Mouse (Mus musculus) forebrain, embryonic 10.5 days (tissue): ENCODE data around the gene Selenok. TPM values are rescaled to one million over a fixed set of nuclear protein-coding genes. Genes with fewer than 3 reads are reported as not detected.

Experiments used
- DNase-seq: peaks from one replicate; pipeline ENCODE4 v3.0.0-alpha.2; 2017; ENCODE audit warnings: low spot score; ENCODE audit errors: extremely low spot score
- H3K27ac ChIP-seq: fragments of 300-500 bp; sonication (generic); 2 replicates; pipeline ENCODE4 v1.5.1; 2016; ENCODE audit warnings: mild to moderate bottlenecking
- H3K27me3 ChIP-seq: fragments of 300-500 bp; sonication (generic); 2 replicates; pipeline ENCODE4 v1.6.1; 2016; ENCODE audit warnings: mild to moderate bottlenecking; ENCODE audit not compliant: poor library complexity, severe bottlenecking
- H3K36me3 ChIP-seq: fragments of 300-500 bp; sonication (generic); replicated peaks from 2 replicates; pipeline ENCODE4 v1.6.1; 2016; ENCODE audit warnings: mild to moderate bottlenecking, moderate library complexity
- H3K4me1 ChIP-seq: fragments of 300-500 bp; sonication (generic); 2 replicates; pipeline ENCODE4 v1.6.1; 2016
- H3K4me3 ChIP-seq: fragments of 300-500 bp; sonication (generic); 2 replicates; pipeline ENCODE4 v1.5.1; 2016; ENCODE audit warnings: mild to moderate bottlenecking, moderate library complexity
- H3K9me3 ChIP-seq: fragments of 300-500 bp; sonication (generic); 2 replicates; pipeline ENCODE4 v1.6.1; 2016; ENCODE audit warnings: mild to moderate bottlenecking, moderate library complexity
- WGBS: fragments of 180-500 bp; shearing (Covaris S2); methylation state at CpG from one replicate; pipeline ENCODE4 v1.1.7; 2016; 5-methylcytosine and 5-hydroxymethylcytosine counted together
- polyA plus RNA-seq: library from polyadenylated mRNA; unstranded; fragments of >200 nt; fragmentation: Nextera tagmentation; extraction: Ambion mirVana; gene quantifications from 2 replicates; pipeline ENCODE4 v1.2.1, GENCODE M21; 2016

The Selenok gene
- polyA plus RNA-seq, 1 experiment from 2014 or later = 248 TPM

- peaks cover 9% of the 10 kb centered on the region for H3K4me1 ChIP-seq
- H3K36me3 ChIP-seq = no peaks in the 10 kb centered on the region
- peak within 1 kb of the TSS; percentile 57 for H3K4me3 ChIP-seq
- no peaks in the 10 kb centered on the region for H3K9me3 ChIP-seq
- peaks cover 51% of the 10 kb centered on the region for H3K27me3 ChIP-seq
- DNase-seq = peak; percentile 36
- H3K27ac ChIP-seq = peak within 1 kb of the TSS; percentile 9; the same call in 1 of the 2 replicates
- WGBS = 9% methylated on average over 54 of the region's 54 CpGs
Observed at GRCm38 (mm10) chr14:30008733-30009575, 40.8 kb downstream of the Selenok start, which contains the start of the genes Il17rb and Chdh. Gene Il17rb, minus strand, starts transcription at chr14:30008896. Gene Chdh, plus strand, starts transcription at chr14:30009023.

GRCm38 (mm10) chr14:30009864-30010560 lies 41.9 kb downstream of the Selenok start:
- Histone ChIP-seq H3K27me3 (peaks cover 51% of the 10 kb centered on the region), H3K4me1 (peaks cover 17% of the 10 kb centered on the region), H3K9me3 (no peaks in the 10 kb centered on the region), H3K36me3 (no peaks in the 10 kb centered on the region), H3K27ac (no peak overlapping the region), H3K4me3 (no peak overlapping the region)
- DNase-seq = no peak
- 82% methylated on average over 10 of the region's 10 CpGs for WGBS

- no peak overlapping the region for H3K27ac ChIP-seq
- no peaks in the 10 kb centered on the region for H3K9me3 ChIP-seq
- H3K36me3 ChIP-seq = no peaks in the 10 kb centered on the region
- H3K27me3 ChIP-seq = peaks cover 45% of the 10 kb centered on the region
- H3K4me3 ChIP-seq = no peak overlapping the region
- 89% methylated on average over 10 of the region's 10 CpGs for WGBS
- H3K4me1 ChIP-seq = peaks cover 17% of the 10 kb centered on the region
- no peak for DNase-seq
Observed at GRCm38 (mm10) chr14:30011886-30012560, 43.9 kb downstream of the Selenok start.

- Histone ChIP-seq H3K4me1 (peaks cover 7% of the 10 kb centered on the region), H3K9me3 (no peaks in the 10 kb centered on the region), H3K27ac (no peak overlapping the region), H3K27me3 (peaks cover 20% of the 10 kb centered on the region), H3K36me3 (no peaks in the 10 kb centered on the region), H3K4me3 (no peak overlapping the region)
- WGBS = 51% methylated on average over 10 of the region's 10 CpGs
- no peak for DNase-seq
Observed at GRCm38 (mm10) chr14:30014487-30014886, 46.4 kb downstream of the Selenok start.

GRCm38 (mm10) chr14:30015008-30015407 lies 46.9 kb downstream of the Selenok start:
- WGBS = 72% methylated on average over 1 of the region's 1 CpGs
- Histone ChIP-seq H3K4me3 (no peak overlapping the region), H3K4me1 (peaks cover 8% of the 10 kb centered on the region), H3K27me3 (peaks cover 15% of the 10 kb centered on the region), H3K9me3 (no peaks in the 10 kb centered on the region), H3K36me3 (no peaks in the 10 kb centered on the region), H3K27ac (no peak overlapping the region)
- DNase-seq = no peak

GRCm38 (mm10) chr14:30016666-30017065 lies 48.6 kb downstream of the Selenok start:
- Histone ChIP-seq H3K9me3 (no peaks in the 10 kb centered on the region), H3K27ac (no peak overlapping the region)
- no peak for DNase-seq

GRCm38 (mm10) chr14:30017794-30018462 lies 49.8 kb downstream of the Selenok start:
- no peaks in the 10 kb centered on the region for H3K9me3 ChIP-seq
- no peak overlapping the region for H3K4me3 ChIP-seq
- H3K27ac ChIP-seq = no peak overlapping the region
- no peaks in the 10 kb centered on the region for H3K36me3 ChIP-seq
- WGBS = 92% methylated on average over 8 of the region's 8 CpGs
- no peaks in the 10 kb centered on the region for H3K27me3 ChIP-seq
- H3K4me1 ChIP-seq = peaks cover 13% of the 10 kb centered on the region
- DNase-seq = no peak

More at GRCm38 (mm10) chr14:30016666-30017065, 48.6 kb downstream of the Selenok start:
- Histone ChIP-seq H3K4me1 (peaks cover 13% of the 10 kb centered on the region), H3K4me3 (no peak overlapping the region), H3K27me3 (no peaks in the 10 kb centered on the region), H3K36me3 (no peaks in the 10 kb centered on the region)
- WGBS = 93% methylated on average over 5 of the region's 5 CpGs

- WGBS = 89% methylated on average over 4 of the region's 4 CpGs
- H3K27ac ChIP-seq = no peak overlapping the region
- no peaks in the 10 kb centered on the region for H3K36me3 ChIP-seq
- H3K4me3 ChIP-seq = no peak overlapping the region
- no peak for DNase-seq
- no peaks in the 10 kb centered on the region for H3K27me3 ChIP-seq
- peaks cover 13% of the 10 kb centered on the region for H3K4me1 ChIP-seq
- no peaks in the 10 kb centered on the region for H3K9me3 ChIP-seq
Observed at GRCm38 (mm10) chr14:30018463-30018801, 50.3 kb downstream of the Selenok start.

GRCm38 (mm10) chr14:30018846-30019245 lies 50.7 kb downstream of the Selenok start:
- WGBS = 91% methylated on average over 6 of the region's 6 CpGs
- Histone ChIP-seq H3K4me3 (no peak overlapping the region), H3K4me1 (peaks cover 13% of the 10 kb centered on the region), H3K36me3 (no peaks in the 10 kb centered on the region), H3K9me3 (no peaks in the 10 kb centered on the region), H3K27me3 (no peaks in the 10 kb centered on the region), H3K27ac (no peak overlapping the region)
- DNase-seq = no peak

- Histone ChIP-seq H3K36me3 (no peaks in the 10 kb centered on the region), H3K9me3 (no peaks in the 10 kb centered on the region), H3K27ac (no peak overlapping the region), H3K4me1 (peaks cover 11% of the 10 kb centered on the region), H3K27me3 (no peaks in the 10 kb centered on the region), H3K4me3 (no peak overlapping the region)
- DNase-seq = no peak
- 96% methylated on average over 8 of the region's 8 CpGs for WGBS
Observed at GRCm38 (mm10) chr14:30019375-30019774, 51.3 kb downstream of the Selenok start.

- H3K9me3 ChIP-seq = no peaks in the 10 kb centered on the region
- H3K27me3 ChIP-seq = no peaks in the 10 kb centered on the region
- H3K27ac ChIP-seq = no peak overlapping the region
- no peaks in the 10 kb centered on the region for H3K36me3 ChIP-seq
- H3K4me3 ChIP-seq = no peak overlapping the region
- no peak for DNase-seq
- peaks cover 6% of the 10 kb centered on the region; the same call in 1 of the 2 replicates for H3K4me1 ChIP-seq
- 47% methylated on average over 9 of the region's 9 CpGs for WGBS
Observed at GRCm38 (mm10) chr14:30019792-30020575, 51.9 kb downstream of the Selenok start.

GRCm38 (mm10) chr14:30022471-30022870 lies 54.4 kb downstream of the Selenok start:
- no peak overlapping the region for H3K4me3 ChIP-seq
- no peak overlapping the region for H3K27ac ChIP-seq
- WGBS = 93% methylated on average over 6 of the region's 6 CpGs
- no peaks in the 10 kb centered on the region for H3K9me3 ChIP-seq
- DNase-seq = no peak
- peaks cover 6% of the 10 kb centered on the region; the same call in 1 of the 2 replicates for H3K4me1 ChIP-seq
- H3K36me3 ChIP-seq = no peaks in the 10 kb centered on the region
- H3K27me3 ChIP-seq = no peaks in the 10 kb centered on the region
